Mouse (Mus musculus) intestine, postnatal 0 days (tissue): ENCODE data around the gene Xlr3b. TPM values are rescaled to one million over a fixed set of nuclear protein-coding genes. Genes with fewer than 3 reads are reported as not detected.
"Not testable (repeated sequence)": the region's sequence is repeated elsewhere in the genome, so short reads cannot be mapped to it uniquely, and the experiment has no call there.

Experiments
- ATAC-seq: fragments of 200-750 bp; cut with Nextera tagmentation; 2 replicates; pipeline ENCODE4 v1.8.0; 2017; ENCODE audit warnings: mild to moderate bottlenecking, moderate TSS enrichment, moderate library complexity
- H3K27ac ChIP-seq: fragments of 300-500 bp; sonication (generic); 2 replicates; pipeline ENCODE4 v1.5.1; 2014; ENCODE audit warnings: mild to moderate bottlenecking, low read depth, low read length, moderate library complexity
- H3K27me3 ChIP-seq: fragments of 300-500 bp; sonication (generic); replicated peaks from 2 replicates; pipeline ENCODE4 v1.6.1; 2014; ENCODE audit warnings: low read length, mixed read lengths; ENCODE audit not compliant: control insufficient read depth, insufficient read depth
- H3K36me3 ChIP-seq: fragments of 300-500 bp; sonication (generic); 2 replicates; pipeline ENCODE4 v1.6.1; 2014; ENCODE audit warnings: mild to moderate bottlenecking, moderate library complexity; ENCODE audit not compliant: control insufficient read depth, insufficient read depth
- H3K4me1 ChIP-seq: fragments of 300-500 bp; sonication (generic); replicated peaks from 2 replicates; pipeline ENCODE4 v1.6.1; 2014; ENCODE audit warnings: antibody characterized with exemption, low read length, mixed read lengths; ENCODE audit not compliant: control insufficient read depth, insufficient read depth
- H3K4me2 ChIP-seq: fragments of 300-500 bp; sonication (generic); replicated peaks from 2 replicates; pipeline ENCODE4 v1.6.1; 2014; ENCODE audit warnings: low read depth, mild to moderate bottlenecking, moderate library complexity
- H3K4me3 ChIP-seq: fragments of 300-500 bp; sonication (generic); 2 replicates; pipeline ENCODE4 v1.5.1; 2014; ENCODE audit warnings: low read depth, low read length
- H3K9ac ChIP-seq: fragments of 300-500 bp; sonication (generic); 2 replicates; pipeline ENCODE4 v1.6.1; 2014; ENCODE audit warnings: mild to moderate bottlenecking, low read depth, low read length
- H3K9me3 ChIP-seq: fragments of 300-500 bp; sonication (generic); 2 replicates; pipeline ENCODE4 v1.6.1; 2016; ENCODE audit warnings: mixed run types; ENCODE audit not compliant: control insufficient read depth
- CTCF ChIP-seq: sonication (generic); IDR thresholded peaks from 2 replicates; pipeline ENCODE4 v1.5.1; 2016; ENCODE audit warnings: low read depth, mild to moderate bottlenecking, control low read depth, antibody characterized with exemption, moderate library complexity
- WGBS: fragments of 180-500 bp; shearing (Covaris S2); extraction: QIAGEN DNeasy Blood & Tissue Kit; methylation state at CpG from one replicate; pipeline ENCODE4 v1.1.7; 2014; 5-methylcytosine and 5-hydroxymethylcytosine counted together
- polyA plus RNA-seq: library from polyadenylated mRNA; unstranded; fragments of >200 nt; fragmentation: Nextera tagmentation; extraction: Ambion mirVana; gene quantifications from 2 replicates; pipeline ENCODE4 v1.2.1, GENCODE M21; 2015

Gene Xlr3b
- polyA plus RNA-seq, result 0.91 and 2.6 TPM in 2 replicates

- H3K27ac ChIP-seq, H3K9ac ChIP-seq, H3K4me1 ChIP-seq, H3K4me2 ChIP-seq, H3K36me3 ChIP-seq, ATAC-seq, H3K27me3 ChIP-seq, H3K4me3 ChIP-seq, H3K9me3 ChIP-seq: not testable (repeated sequence)
- 79% methylated on average over 11 of the region's 12 CpGs for WGBS
Observed at GRCm38 (mm10) chrX:73191934-73192333, at the start of gene Xlr3b. Xlr3b (plus strand) TSS chrX:73192207.

GRCm38 (mm10) chrX:73143218-73143618 lies 48.8 kb upstream of the Xlr3b start:
- H3K4me3 ChIP-seq, H3K36me3 ChIP-seq, H3K9me3 ChIP-seq, H3K4me1 ChIP-seq, H3K9ac ChIP-seq, H3K27me3 ChIP-seq, H3K27ac ChIP-seq, H3K4me2 ChIP-seq: not testable (repeated sequence)
- no CpG with 5 or more reads among the region's 7 CpGs for WGBS
- peak; percentile 78 for ATAC-seq

- not testable (repeated sequence) for H3K4me1 ChIP-seq, H3K9ac ChIP-seq, ATAC-seq, H3K9me3 ChIP-seq, H3K36me3 ChIP-seq, H3K27me3 ChIP-seq, H3K4me3 ChIP-seq, H3K4me2 ChIP-seq, H3K27ac ChIP-seq
- no CpG with 5 or more reads among the region's 20 CpGs for WGBS
Observed at GRCm38 (mm10) chrX:73148496-73148895, 43.5 kb upstream of the Xlr3b start, which contains the start of gene Xlr5b. Xlr5b (plus strand) TSS chrX:73148796.

GRCm38 (mm10) chrX:73149350-73149749 lies 42.7 kb upstream of the Xlr3b start, which contains the start of gene DXBay18:
DXBay18 (minus strand) TSS chrX:73149450.
- not testable (repeated sequence) for H3K9ac ChIP-seq, H3K9me3 ChIP-seq, H3K27ac ChIP-seq, ATAC-seq, H3K4me3 ChIP-seq, H3K27me3 ChIP-seq, H3K4me2 ChIP-seq, H3K4me1 ChIP-seq, H3K36me3 ChIP-seq
- no CpG with 5 or more reads among the region's 7 CpGs for WGBS

- not testable (repeated sequence) for H3K27me3 ChIP-seq, H3K9me3 ChIP-seq, ATAC-seq, H3K4me2 ChIP-seq, H3K36me3 ChIP-seq, H3K4me3 ChIP-seq, H3K4me1 ChIP-seq, H3K9ac ChIP-seq, H3K27ac ChIP-seq
- 68% methylated on average over 5 of the region's 15 CpGs for WGBS
Observed at GRCm38 (mm10) chrX:73176889-73177288, 15.1 kb upstream of the Xlr3b start, which contains the start of gene Spin2d. Spin2d (minus strand) TSS chrX:73176989.

- not testable (repeated sequence) for H3K4me1 ChIP-seq, H3K9me3 ChIP-seq, H3K27me3 ChIP-seq, H3K9ac ChIP-seq, H3K4me3 ChIP-seq, H3K27ac ChIP-seq, H3K36me3 ChIP-seq, H3K4me2 ChIP-seq, ATAC-seq
- WGBS, result 80% methylated on average over 11 of the region's 19 CpGs
Observed at GRCm38 (mm10) chrX:73213819-73214564, 22.0 kb downstream of the Xlr3b start, which contains the start of gene Xlr4b. Xlr4b (plus strand) TSS chrX:73214333.

- no peak for ATAC-seq
- no peaks in the 10 kb centered on the region for H3K4me1 ChIP-seq
- WGBS, result 59% methylated on average over 1 of the region's 1 CpGs
- H3K4me2 ChIP-seq, result no peak overlapping the region
- H3K27ac ChIP-seq, result no peak overlapping the region
- no peaks in the 10 kb centered on the region for H3K27me3 ChIP-seq
- no peak for TF ChIP-seq CTCF
- H3K4me3 ChIP-seq, result no peak overlapping the region
- no peaks in the 10 kb centered on the region for H3K36me3 ChIP-seq
- no peak overlapping the region for H3K9ac ChIP-seq
- no peaks in the 10 kb centered on the region for H3K9me3 ChIP-seq
Observed at GRCm38 (mm10) chrX:73225365-73225764, 33.4 kb downstream of the Xlr3b start.
